Mouse (Mus musculus) hematopoietic stem cell, adult 5-6 weeks (primary cell): ENCODE measurements at regions not wholly inside any gene's neighbourhood (a gene's known extent, or its start where the extent isn't known, plus 50 kb on each side); places are given as distances from the start of the nearest gene placed in this dataset.
"Not testable (repeated sequence)": the region's sequence is repeated elsewhere in the genome, so short reads cannot be mapped to it uniquely, and the experiment has no call there.

Experiments
- ATAC-seq, 2 experiments: fragments of 125-278 bp in 1 of 2; replicated peaks in 1 of 2; 2 replicates each; pipeline ENCODE4 v1.8.0; 2016 to 2017; ENCODE audit warnings: inconsistent platforms in 2 of 2, mild to moderate bottlenecking in 2 of 2, moderate number of reproducible peaks in 2 of 2, low read depth in 1 of 2, moderate TSS enrichment in 1 of 2; ENCODE audit not compliant: low FRiP score in 2 of 2, poor library complexity in 2 of 2, severe bottlenecking in 2 of 2, insufficient read depth in 1 of 2, low TSS enrichment in 1 of 2

GRCm38 (mm10) chr6:70517932-70518331, 274.1 kb downstream of the Rpia start:
- no peak for ATAC-seq

DNA sequence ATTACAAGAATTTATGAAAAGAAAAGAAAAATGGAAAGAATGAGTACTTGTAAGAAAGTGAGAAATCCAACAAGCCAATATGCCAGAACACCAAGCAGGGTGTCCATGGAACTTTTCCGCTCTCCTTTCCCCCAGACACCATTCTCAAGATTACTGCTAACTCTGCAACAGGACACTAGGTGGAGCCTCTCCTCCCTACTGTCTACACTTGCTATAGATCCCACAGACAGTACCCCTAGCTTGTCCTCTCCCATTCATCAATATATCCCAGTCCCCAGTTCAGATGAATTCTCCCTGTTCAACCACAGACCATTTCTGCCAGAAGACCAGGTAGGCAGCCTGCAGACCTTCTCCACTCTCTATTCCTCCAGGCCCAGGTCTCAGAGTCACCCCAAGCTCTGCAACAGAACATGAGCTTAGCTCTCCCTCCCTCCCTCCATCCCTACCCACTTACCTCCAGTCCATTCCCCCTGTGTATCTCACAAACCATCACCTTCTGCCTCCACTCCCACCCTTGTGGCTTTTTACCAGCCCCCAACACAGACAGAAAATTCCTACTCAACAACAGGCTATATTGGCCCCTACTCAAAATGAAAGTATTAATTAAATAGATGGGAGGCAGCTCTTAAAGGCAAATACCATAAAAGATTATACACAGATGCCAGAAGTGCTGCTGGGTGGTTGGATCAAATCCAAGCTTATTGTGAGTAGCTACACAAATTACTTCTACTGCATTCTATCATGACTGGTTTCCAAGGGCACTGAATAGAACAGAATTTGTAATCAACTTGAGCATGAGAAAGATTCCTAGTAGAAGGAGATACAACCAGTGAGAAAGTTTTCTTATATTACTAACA, 323.2 kb downstream of the Rpia start:
- no peak for ATAC-seq

GRCm38 (mm10) chr6:70457279-70457678, 334.8 kb downstream of the Rpia start:
- ATAC-seq, result no peak

- ATAC-seq, result not testable (repeated sequence)
Observed at GRCm38 (mm10) chr6:70434739-70435138, 357.3 kb downstream of the Rpia start.

- not testable (repeated sequence) for ATAC-seq
Observed at GRCm38 (mm10) chr6:70406290-70406689, 385.7 kb downstream of the Rpia start.

- not testable (repeated sequence) for ATAC-seq
Observed at GRCm38 (mm10) chr6:70389850-70390249, 402.2 kb downstream of the Rpia start.

DNA sequence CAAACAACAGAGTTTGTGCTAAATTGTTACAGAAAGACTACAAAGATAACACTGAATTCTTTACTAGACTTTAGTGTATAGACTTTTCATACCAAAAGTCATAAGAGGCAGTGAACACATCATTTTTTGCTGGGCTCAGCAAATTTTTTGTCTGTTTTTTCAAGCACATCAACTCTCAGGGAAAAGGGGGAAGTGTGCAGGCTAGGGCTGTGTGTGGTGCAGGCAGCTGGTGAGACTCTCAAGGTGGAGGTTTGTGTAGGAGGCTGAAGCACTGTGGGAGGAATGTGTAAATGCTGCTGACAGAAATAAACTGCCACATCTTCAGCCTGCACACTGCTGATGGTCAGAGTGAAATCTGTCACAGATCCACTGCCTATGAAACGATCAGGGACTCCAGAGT, 405.6 kb downstream of the Rpia start:
- not testable (repeated sequence) for ATAC-seq

DNA sequence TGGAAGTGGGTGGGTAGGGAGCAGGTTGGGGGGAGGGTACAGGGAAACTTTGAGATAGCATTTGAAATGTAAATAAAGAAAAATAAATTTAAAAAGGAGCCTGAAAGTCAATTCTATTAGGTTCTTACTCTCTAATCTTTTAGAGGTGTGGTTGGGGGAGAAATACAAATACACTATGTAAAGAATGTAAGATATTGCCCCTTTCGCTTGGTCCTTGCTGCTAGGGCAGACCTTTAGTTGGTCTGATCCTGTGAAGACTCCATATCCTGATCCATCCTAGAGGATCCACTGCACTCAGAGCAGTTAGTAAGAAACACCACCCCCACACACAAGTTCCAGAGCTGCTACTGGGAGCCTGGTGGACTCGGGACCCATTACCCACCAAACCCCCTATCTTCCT, 412.7 kb downstream of the Rpia start:
- ATAC-seq, result not testable (repeated sequence)

DNA sequence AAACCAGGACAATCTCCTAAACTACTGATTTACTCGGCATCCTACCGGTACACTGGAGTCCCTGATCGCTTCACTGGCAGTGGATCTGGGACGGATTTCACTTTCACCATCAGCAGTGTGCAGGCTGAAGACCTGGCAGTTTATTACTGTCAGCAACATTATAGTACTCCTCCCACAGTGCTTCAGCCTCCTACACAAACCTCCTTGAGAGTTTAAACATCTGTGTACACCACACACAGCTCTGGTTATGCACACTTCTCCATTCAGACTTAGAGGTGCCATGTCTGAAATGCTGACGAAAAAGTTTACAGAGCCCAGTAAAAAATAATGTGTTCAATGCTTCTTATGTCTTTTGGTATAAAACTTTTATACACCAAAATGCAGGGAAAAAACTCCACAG, 420.2 kb downstream of the Rpia start:
- ATAC-seq, result not testable (repeated sequence)

GRCm38 (mm10) chr6:70356303-70356702, 435.7 kb downstream of the Rpia start:
- no peak for ATAC-seq

DNA sequence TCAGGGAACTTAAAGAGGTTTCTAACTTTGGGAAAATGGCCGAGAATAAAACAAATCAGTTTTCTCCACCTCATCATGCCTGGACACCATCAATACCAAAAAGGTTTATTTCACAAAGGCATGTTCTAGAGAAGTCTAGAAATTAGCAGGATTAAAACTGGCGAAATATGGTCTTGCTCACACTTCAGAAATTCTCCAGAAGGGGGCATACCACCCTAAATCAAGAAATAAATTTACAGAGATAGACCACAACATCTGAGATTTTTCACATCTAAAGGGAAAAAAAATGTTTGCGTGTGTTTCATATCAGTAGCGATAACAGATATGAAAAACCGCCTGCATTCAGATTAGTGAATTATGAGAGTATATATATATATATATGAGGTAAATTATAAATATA, 449.9 kb downstream of the Rpia start:
- ATAC-seq, result no peak

DNA sequence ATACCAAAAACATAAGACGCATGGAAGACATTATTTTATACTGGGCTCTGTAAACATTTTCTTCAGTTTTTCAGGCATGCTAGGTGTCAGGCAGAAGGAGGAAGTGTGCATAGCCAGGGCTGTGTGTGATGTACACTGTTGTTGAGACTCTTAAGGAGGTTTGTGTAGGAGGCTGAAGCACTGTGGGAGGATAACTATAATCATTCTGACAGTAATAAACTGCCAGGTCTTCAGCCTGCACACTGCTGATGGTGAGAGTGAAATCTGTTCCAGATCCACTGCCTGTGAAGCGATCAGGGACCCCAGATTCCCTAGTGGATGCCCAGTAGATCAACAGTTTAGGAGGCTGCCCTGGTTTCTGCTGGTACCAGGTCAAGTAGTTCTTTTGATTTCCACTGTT, 451.3 kb downstream of the Rpia start:
- not testable (repeated sequence) for ATAC-seq

DNA sequence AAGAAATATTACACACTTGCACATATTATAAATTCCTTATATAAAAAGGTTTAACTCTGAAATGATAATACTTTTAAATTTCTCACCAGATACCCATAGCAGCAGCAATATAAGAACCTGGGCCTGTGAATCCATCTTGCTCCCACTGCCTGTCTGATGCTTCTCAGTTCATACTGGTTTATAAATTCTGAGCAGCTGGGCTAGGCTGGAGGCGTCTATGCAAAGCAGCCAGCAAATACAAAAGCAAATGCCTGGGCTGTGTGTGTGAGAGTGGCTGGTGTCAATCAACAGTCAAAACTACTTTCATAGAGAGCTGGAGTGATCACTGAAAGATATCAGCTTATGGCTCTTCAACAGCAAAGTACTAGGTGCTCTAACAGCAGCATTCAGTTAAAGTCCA, 476.7 kb downstream of the Rpia start:
- ATAC-seq, result no peak

DNA sequence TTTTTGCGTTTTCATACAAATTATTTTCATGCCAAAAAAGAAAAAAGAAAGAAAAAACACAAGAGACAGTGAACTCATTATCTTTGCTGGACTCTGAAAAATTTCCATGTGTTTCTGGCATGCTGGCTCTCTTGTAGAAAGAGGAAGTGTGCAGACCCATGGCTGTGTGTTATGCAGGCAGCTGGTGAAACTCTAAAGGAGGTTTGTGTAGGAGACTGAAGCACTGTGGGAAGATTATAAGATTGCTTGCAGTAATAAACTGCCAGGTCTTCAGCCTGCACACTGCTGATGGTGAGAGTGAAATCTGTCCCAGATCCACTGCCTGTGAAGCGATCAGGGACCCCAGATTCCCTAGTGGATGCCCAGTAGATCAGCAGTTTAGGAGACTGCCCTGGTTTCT, 477.4 kb downstream of the Rpia start:
- ATAC-seq, result peak; percentile 95 to 99

GRCm38 (mm10) chr6:70301100-70301499, 490.9 kb downstream of the Rpia start:
- not testable (repeated sequence) for ATAC-seq

GRCm38 (mm10) chr6:70260227-70260626, 531.8 kb downstream of the Rpia start:
- ATAC-seq, result not testable (repeated sequence)

DNA sequence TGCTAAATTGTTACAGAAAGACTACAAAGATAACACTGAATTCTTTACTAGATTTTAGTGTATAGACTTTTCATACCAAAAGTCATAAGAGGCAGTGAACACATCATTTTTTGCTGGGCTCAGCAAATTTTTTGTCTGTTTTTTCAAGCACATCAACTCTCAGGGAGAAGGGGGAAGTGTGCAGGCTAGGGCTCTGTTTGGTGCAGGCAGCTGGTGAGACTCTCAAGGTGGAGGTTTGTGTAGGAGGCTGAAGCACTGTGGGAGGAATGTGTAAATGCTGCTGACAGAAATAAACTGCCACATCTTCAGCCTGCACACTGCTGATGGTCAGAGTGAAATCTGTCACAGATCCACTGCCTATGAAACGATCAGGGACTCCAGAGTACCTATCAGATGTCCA, 551.9 kb downstream of the Rpia start:
- ATAC-seq, result not testable (repeated sequence)

GRCm38 (mm10) chr6:70227166-70227565, 564.9 kb downstream of the Rpia start:
- no peak for ATAC-seq

- ATAC-seq, result not testable (repeated sequence)
Observed at GRCm38 (mm10) chr6:70216632-70217031, 575.4 kb downstream of the Rpia start.
